Comparison of ENCODE assay signal across 8 mouse cellular contexts in genomic region chr5:52112953-52113841, GRCm38 (mm10).
DNase-seq lines count a peak whose midpoint lies in the region; ATAC-seq and TF ChIP-seq lines count a peak whose summit lies in the region.

No protein-coding gene starts in this region.

- no peak overlapping the region for H3K27ac ChIP-seq in kidney, adult 2 months (ENCODE audit: insufficient read depth, low read depth, low read length)
- H3K27ac ChIP-seq in forebrain, embryonic 14.5 days (ENCODE audit: low read depth, low read length) = no peak overlapping the region
- H3K27ac ChIP-seq in intestine, embryonic 14.5 days (ENCODE audit: low read depth) = no peak overlapping the region; the same call in 1 of the 2 replicates
- H3K27ac ChIP-seq in limb, embryonic 14.5 days (replicated peaks; ENCODE audit: low read depth, low read length) = no peak overlapping the region

- peak overlapping the region; percentile 52 for H3K4me3 ChIP-seq in kidney, adult 2 months (ENCODE audit: insufficient read depth, low read depth, low read length)
- peak overlapping the region; percentile 62 for H3K4me3 ChIP-seq in forebrain, embryonic 14.5 days (ENCODE audit: low read depth, low read length)
- peak overlapping the region; percentile 63 for H3K4me3 ChIP-seq in intestine, embryonic 14.5 days (ENCODE audit: low read depth, low read length)
- peak overlapping the region; percentile 68 for H3K4me3 ChIP-seq in limb, embryonic 14.5 days (replicated peaks; ENCODE audit: low read length)

- TF ChIP-seq POLR2A in kidney, adult 2 months (IDR thresholded peaks at IDR 0.05; ENCODE audit: low read depth, low read length) = no peak
- no peak for TF ChIP-seq POLR2A in limb, embryonic 14.5 days (IDR thresholded peaks at IDR 0.05; ENCODE audit: borderline replicate concordance, extremely low read depth, insufficient read depth, insufficient read length)

- no peaks in the 10 kb centered on the region; the same call in 1 of the 2 replicates for H3K4me1 ChIP-seq in kidney, adult 2 months (ENCODE audit: control insufficient read depth, insufficient read depth, low read length)
- H3K4me1 ChIP-seq in forebrain, embryonic 14.5 days (ENCODE audit: control insufficient read depth, insufficient read depth, low read length) = peaks cover 13% of the 10 kb centered on the region
- peaks cover 17% of the 10 kb centered on the region; the same call in 1 of the 2 replicates for H3K4me1 ChIP-seq in intestine, embryonic 14.5 days (replicated peaks; ENCODE audit: control insufficient read depth, insufficient read depth, low read length)
- H3K4me1 ChIP-seq in limb, embryonic 14.5 days (ENCODE audit: control insufficient read depth, insufficient read depth, low read length) = peaks cover 14% of the 10 kb centered on the region

- peak; percentile 2 for DNase-seq in kidney, adult 2 months
- DNase-seq in kidney, adult 11 months = no peak
- peak; percentile 72 for DNase-seq in brain, adult 2 months (ENCODE audit: low read depth, low spot score)
- peak; percentile 54 for DNase-seq in forebrain, embryonic 14.5 days (ENCODE audit: low spot score)
- DNase-seq in intestine, embryonic 14.5 days (ENCODE audit: low spot score) = peak; percentile 81
- DNase-seq in limb, embryonic 14.5 days (ENCODE audit: low spot score) = no peak
- DNase-seq in neural tube, embryonic 10.5 days (ENCODE audit: extremely low spot score, low spot score) = peak; percentile 73
- DNase-seq in spleen, adult 12 weeks (ENCODE audit: low spot score) = no peak

- no peaks in the 10 kb centered on the region for H3K9me3 ChIP-seq in forebrain, embryonic 14.5 days (replicated peaks; ENCODE audit: control insufficient read depth, low read length)
- H3K9me3 ChIP-seq in intestine, embryonic 14.5 days (ENCODE audit: control insufficient read depth, low read length) = no peaks in the 10 kb centered on the region
- no peaks in the 10 kb centered on the region for H3K9me3 ChIP-seq in limb, embryonic 14.5 days (ENCODE audit: control insufficient read depth, low read length)

- TF ChIP-seq CTCF in kidney, adult 2 months (conservative IDR thresholded peaks at IDR 0.05; ENCODE audit: insufficient read depth, insufficient read length, low read depth, low read length) = no peak

- WGBS in kidney, adult 2 months = 3% methylated on average over 73 of the region's 73 CpGs
- WGBS in forebrain, embryonic 14.5 days = under 1% methylated on average over 63 of the region's 73 CpGs
- whole genome bisulfite sequencing in intestine, embryonic 14.5 days = under 1% methylated on average over 67 of the region's 73 CpGs
- 2% methylated on average over 62 of the region's 73 CpGs for WGBS in limb, embryonic 14.5 days

- peak overlapping the region; percentile 100 for H3K4me2 ChIP-seq in forebrain, embryonic 14.5 days (ENCODE audit: low read length)
- peak overlapping the region; percentile 85 for H3K4me2 ChIP-seq in intestine, embryonic 14.5 days (ENCODE audit: low read length)
- peak overlapping the region; percentile 99 for H3K4me2 ChIP-seq in limb, embryonic 14.5 days (replicated peaks; ENCODE audit: low read depth, low read length, severe bottlenecking)

- ATAC-seq in forebrain, embryonic 14.5 days = no peak
- 0 out of 2 replicates have a peak, but pooled peaks have one; percentile 12 for ATAC-seq in intestine, embryonic 14.5 days (replicated peaks; ENCODE audit: low FRiP score, low TSS enrichment, low read depth)
- no peak for ATAC-seq in limb, embryonic 14.5 days (ENCODE audit: low FRiP score, low read depth)

- H3K9ac ChIP-seq in forebrain, embryonic 14.5 days (ENCODE audit: low read length) = peak overlapping the region; percentile 69
- peak overlapping the region; percentile 46 for H3K9ac ChIP-seq in intestine, embryonic 14.5 days (ENCODE audit: low read length)
- H3K9ac ChIP-seq in limb, embryonic 14.5 days (ENCODE audit: low read depth, low read length, severe bottlenecking) = peak overlapping the region; percentile 44

- H3K36me3 ChIP-seq in kidney, adult 2 months (ENCODE audit: control insufficient read depth, insufficient read depth, low read length) = no peaks in the 10 kb centered on the region
- H3K36me3 ChIP-seq in forebrain, embryonic 14.5 days (ENCODE audit: control insufficient read depth, insufficient read depth, low read length) = no peaks in the 10 kb centered on the region
- no peaks in the 10 kb centered on the region for H3K36me3 ChIP-seq in intestine, embryonic 14.5 days (ENCODE audit: control insufficient read depth, insufficient read depth, low read length)
- H3K36me3 ChIP-seq in limb, embryonic 14.5 days (ENCODE audit: control insufficient read depth, insufficient read depth, low read length) = no peaks in the 10 kb centered on the region

- H3K27me3 ChIP-seq in kidney, adult 2 months (replicated peaks; ENCODE audit: control insufficient read depth, insufficient read depth, low read length) = 0 out of 2 replicates have a peak, but pooled peaks cover 3% of the 10 kb centered on the region
- H3K27me3 ChIP-seq in forebrain, embryonic 14.5 days (replicated peaks; ENCODE audit: control insufficient read depth, insufficient read depth, low read length) = peaks cover 27% of the 10 kb centered on the region
- H3K27me3 ChIP-seq in intestine, embryonic 14.5 days (replicated peaks; ENCODE audit: control insufficient read depth, insufficient read depth, low read length) = peaks cover 34% of the 10 kb centered on the region
- peaks cover 48% of the 10 kb centered on the region for H3K27me3 ChIP-seq in limb, embryonic 14.5 days (ENCODE audit: control insufficient read depth, insufficient read depth, low read length)

Comparison
In these comparisons a context has a peak if more than half of its experiments do, and no peak if none do; other contexts are left out.
1. DNase-seq: peak in kidney, adult 2 months (single experiment), brain, adult 2 months (single experiment), forebrain, embryonic 14.5 days (single experiment), intestine, embryonic 14.5 days (single experiment) and neural tube, embryonic 10.5 days (single experiment); none in kidney, adult 11 months (single experiment), limb, embryonic 14.5 days (single experiment) and spleen, adult 12 weeks (single experiment).
2. Peak in every context shown above with its lines, with median percentiles within 50 percentile points of each other: H3K4me3 ChIP-seq, H3K4me2 ChIP-seq and H3K9ac ChIP-seq.